Mouse (Mus musculus): ENCODE data around the gene Pikfyve. TPM values are rescaled to one million over a fixed set of nuclear protein-coding genes. Genes with fewer than 3 reads are reported as not detected.

The Pikfyve gene
- total RNA-seq, 1 experiment, result 30.4 TPM

GRCm38 (mm10) chr1:65193226-65193625, 6.7 kb downstream of the Pikfyve start:
- DNase-seq (ENCODE audit: low read depth, low spot score), result no peak
- Histone ChIP-seq H3K36me3 (ENCODE audit: control insufficient read depth, insufficient read depth, low read length, poor library complexity, severe bottlenecking) (peaks cover 6% of the 10 kb centered on the region), H3K4me3 (ENCODE audit: insufficient read depth in 1 of 2, low read depth in 1 of 2, low read length in 2 of 2, poor library complexity in 1 of 2, severe bottlenecking in 1 of 2) (no peak overlapping the region), H3K9me3 (ENCODE audit: control insufficient read depth, insufficient read depth, low read depth, low read length) (no peaks in the 10 kb centered on the region), H3K4me1 (ENCODE audit: control insufficient read depth in 2 of 2, insufficient read depth in 2 of 2, low read length in 2 of 2, poor library complexity in 1 of 2) (peaks cover 0 to 3% of the 10 kb centered on the region in 2 experiments; a peak in 2 of 4 replicates), H3K9ac (ENCODE audit: insufficient read depth, low read depth, low read length, poor library complexity, severe bottlenecking) (no peak overlapping the region), H3K27ac (ENCODE audit: insufficient read depth, low read depth, low read length, poor library complexity, severe bottlenecking) (no peak overlapping the region)
- TF ChIP-seq ZC3H11A (IDR thresholded peaks at IDR 0.05; ENCODE audit: borderline replicate concordance, low read depth, low read length), result no peak
- no peak for TF ChIP-seq HCFC1 (IDR thresholded peaks at IDR 0.05; ENCODE audit: borderline replicate concordance, insufficient read depth, low read length)
- TF ChIP-seq ZNF384 (IDR thresholded peaks at IDR 0.05; ENCODE audit: low read depth, low read length), result no peak
- no peak for TF ChIP-seq CHD2 (IDR thresholded peaks at IDR 0.05; ENCODE audit: low read depth, low read length)
- TF ChIP-seq MAFK (IDR thresholded peaks at IDR 0.05; ENCODE audit: insufficient read depth, low read depth, low read length), result no peak
- in situ Hi-C loops (cut with MboI; ENCODE audit: low sequenced_read_pairs in 2 of 2, unreplicated experiment in 2 of 2), result no loop called here

- H3K9me3 ChIP-seq (ENCODE audit: control insufficient read depth, insufficient read depth, low read depth, low read length), result no peaks in the 10 kb centered on the region
- TF ChIP-seq MAFK (IDR thresholded peaks at IDR 0.05; ENCODE audit: insufficient read depth, low read depth, low read length) (no peak), HCFC1 (IDR thresholded peaks at IDR 0.05; ENCODE audit: borderline replicate concordance, insufficient read depth, low read length) (no peak), CHD2 (IDR thresholded peaks at IDR 0.05; ENCODE audit: low read depth, low read length) (no peak), ZNF384 (IDR thresholded peaks at IDR 0.05; ENCODE audit: low read depth, low read length) (no peak), ZC3H11A (IDR thresholded peaks at IDR 0.05; ENCODE audit: borderline replicate concordance, low read depth, low read length) (no peak)
- no peak for DNase-seq (ENCODE audit: low read depth, low spot score)
- in situ Hi-C loops (cut with MboI; ENCODE audit: low sequenced_read_pairs in 2 of 2, unreplicated experiment in 2 of 2), result no loop called here
- no peak overlapping the region for H3K27ac ChIP-seq (ENCODE audit: insufficient read depth, low read depth, low read length, poor library complexity, severe bottlenecking)
- no peaks in the 10 kb centered on the region; the same call in 1 of the 2 replicates for H3K36me3 ChIP-seq (ENCODE audit: control insufficient read depth, insufficient read depth, low read length, poor library complexity, severe bottlenecking)
- H3K4me1 ChIP-seq (ENCODE audit: control insufficient read depth in 2 of 2, insufficient read depth in 2 of 2, low read length in 2 of 2, poor library complexity in 1 of 2), result no peaks in the 10 kb centered on the region
- H3K4me3 ChIP-seq (ENCODE audit: insufficient read depth in 1 of 2, low read depth in 1 of 2, low read length in 2 of 2, poor library complexity in 1 of 2, severe bottlenecking in 1 of 2), result no peak overlapping the region
- no peak overlapping the region for H3K9ac ChIP-seq (ENCODE audit: insufficient read depth, low read depth, low read length, poor library complexity, severe bottlenecking)
Observed at GRCm38 (mm10) chr1:65198425-65198824, 11.9 kb downstream of the Pikfyve start.

GRCm38 (mm10) chr1:65198861-65199260, 12.4 kb downstream of the Pikfyve start:
- no peaks in the 10 kb centered on the region for H3K9me3 ChIP-seq (ENCODE audit: control insufficient read depth, insufficient read depth, low read depth, low read length)
- H3K9ac ChIP-seq (ENCODE audit: insufficient read depth, low read depth, low read length, poor library complexity, severe bottlenecking), result no peak overlapping the region
- TF ChIP-seq CHD2 (IDR thresholded peaks at IDR 0.05; ENCODE audit: low read depth, low read length), result no peak
- no peak for TF ChIP-seq ZNF384 (IDR thresholded peaks at IDR 0.05; ENCODE audit: low read depth, low read length)
- no peak for TF ChIP-seq ZC3H11A (IDR thresholded peaks at IDR 0.05; ENCODE audit: borderline replicate concordance, low read depth, low read length)
- TF ChIP-seq MAFK (IDR thresholded peaks at IDR 0.05; ENCODE audit: insufficient read depth, low read depth, low read length), result no peak
- TF ChIP-seq HCFC1 (IDR thresholded peaks at IDR 0.05; ENCODE audit: borderline replicate concordance, insufficient read depth, low read length), result no peak
- peaks cover under 1% of the 10 kb centered on the region; the same call in 1 of the 2 replicates for H3K36me3 ChIP-seq (ENCODE audit: control insufficient read depth, insufficient read depth, low read length, poor library complexity, severe bottlenecking)
- H3K4me1 ChIP-seq (ENCODE audit: control insufficient read depth in 2 of 2, insufficient read depth in 2 of 2, low read length in 2 of 2, poor library complexity in 1 of 2), result no peaks in the 10 kb centered on the region
- in situ Hi-C loops (cut with MboI; ENCODE audit: low sequenced_read_pairs in 2 of 2, unreplicated experiment in 2 of 2), result no loop called here
- no peak overlapping the region for H3K27ac ChIP-seq (ENCODE audit: insufficient read depth, low read depth, low read length, poor library complexity, severe bottlenecking)
- no peak for DNase-seq (ENCODE audit: low read depth, low spot score)
- H3K4me3 ChIP-seq (ENCODE audit: insufficient read depth in 1 of 2, low read depth in 1 of 2, low read length in 2 of 2, poor library complexity in 1 of 2, severe bottlenecking in 1 of 2), result no peak overlapping the region

GRCm38 (mm10) chr1:65204299-65204698, 17.8 kb downstream of the Pikfyve start:
- TF ChIP-seq MAFK (IDR thresholded peaks at IDR 0.05; ENCODE audit: insufficient read depth, low read depth, low read length) (no peak), ZNF384 (IDR thresholded peaks at IDR 0.05; ENCODE audit: low read depth, low read length) (no peak), ZC3H11A (IDR thresholded peaks at IDR 0.05; ENCODE audit: borderline replicate concordance, low read depth, low read length) (no peak), HCFC1 (IDR thresholded peaks at IDR 0.05; ENCODE audit: borderline replicate concordance, insufficient read depth, low read length) (no peak), CHD2 (IDR thresholded peaks at IDR 0.05; ENCODE audit: low read depth, low read length) (no peak)
- H3K27ac ChIP-seq (ENCODE audit: insufficient read depth, low read depth, low read length, poor library complexity, severe bottlenecking), result no peak overlapping the region
- no peak for DNase-seq (ENCODE audit: low read depth, low spot score)
- no peaks in the 10 kb centered on the region for H3K9me3 ChIP-seq (ENCODE audit: control insufficient read depth, insufficient read depth, low read depth, low read length)
- in situ Hi-C loops (cut with MboI; ENCODE audit: low sequenced_read_pairs in 2 of 2, unreplicated experiment in 2 of 2), result no loop called here
- no peak overlapping the region for H3K4me3 ChIP-seq (ENCODE audit: insufficient read depth in 1 of 2, low read depth in 1 of 2, low read length in 2 of 2, poor library complexity in 1 of 2, severe bottlenecking in 1 of 2)
- no peak overlapping the region for H3K9ac ChIP-seq (ENCODE audit: insufficient read depth, low read depth, low read length, poor library complexity, severe bottlenecking)
- H3K36me3 ChIP-seq (ENCODE audit: control insufficient read depth, insufficient read depth, low read length, poor library complexity, severe bottlenecking), result peaks cover 8% of the 10 kb centered on the region
- H3K4me1 ChIP-seq (ENCODE audit: control insufficient read depth in 2 of 2, insufficient read depth in 2 of 2, low read length in 2 of 2, poor library complexity in 1 of 2), result no peaks in the 10 kb centered on the region

DNA sequence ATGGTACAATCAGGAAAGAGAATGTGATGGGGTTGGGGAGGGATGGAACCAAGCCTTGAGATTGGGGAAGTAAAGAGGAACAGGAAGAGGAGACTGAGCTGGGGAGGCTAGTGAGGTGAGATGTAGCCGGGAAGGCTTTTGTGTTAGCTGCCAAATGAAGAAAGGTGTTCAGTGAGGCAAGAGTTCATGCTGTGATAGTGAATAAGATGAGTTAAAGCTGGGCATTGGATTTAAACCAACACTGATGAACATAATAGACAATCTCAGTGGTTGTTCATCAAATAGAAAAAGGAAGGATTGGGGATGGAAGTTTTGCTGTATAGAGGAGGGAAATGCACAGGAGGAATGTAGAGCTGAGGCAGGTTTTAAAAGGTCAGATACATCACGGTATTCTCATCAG, 26.7 kb downstream of the Pikfyve start:
- H3K9ac ChIP-seq (ENCODE audit: insufficient read depth, low read depth, low read length, poor library complexity, severe bottlenecking), result no peak overlapping the region
- H3K4me1 ChIP-seq (ENCODE audit: control insufficient read depth in 2 of 2, insufficient read depth in 2 of 2, low read length in 2 of 2, poor library complexity in 1 of 2), result no peaks in the 10 kb centered on the region; a peak in 1 of 4 replicates
- H3K27ac ChIP-seq (ENCODE audit: insufficient read depth, low read depth, low read length, poor library complexity, severe bottlenecking), result no peak overlapping the region
- no peak overlapping the region for H3K4me3 ChIP-seq (ENCODE audit: insufficient read depth in 1 of 2, low read depth in 1 of 2, low read length in 2 of 2, poor library complexity in 1 of 2, severe bottlenecking in 1 of 2)
- H3K36me3 ChIP-seq (ENCODE audit: control insufficient read depth, insufficient read depth, low read length, poor library complexity, severe bottlenecking), result peaks cover 2% of the 10 kb centered on the region; the same call in 1 of the 2 replicates
- DNase-seq (ENCODE audit: low read depth, low spot score), result no peak
- no peaks in the 10 kb centered on the region for H3K9me3 ChIP-seq (ENCODE audit: control insufficient read depth, insufficient read depth, low read depth, low read length)
- in situ Hi-C loops (cut with MboI; ENCODE audit: low sequenced_read_pairs in 2 of 2, unreplicated experiment in 2 of 2), result no loop called here
- TF ChIP-seq ZC3H11A (IDR thresholded peaks at IDR 0.05; ENCODE audit: borderline replicate concordance, low read depth, low read length) (no peak), HCFC1 (IDR thresholded peaks at IDR 0.05; ENCODE audit: borderline replicate concordance, insufficient read depth, low read length) (no peak), CHD2 (IDR thresholded peaks at IDR 0.05; ENCODE audit: low read depth, low read length) (no peak), ZNF384 (IDR thresholded peaks at IDR 0.05; ENCODE audit: low read depth, low read length) (no peak), MAFK (IDR thresholded peaks at IDR 0.05; ENCODE audit: insufficient read depth, low read depth, low read length) (no peak)

Data from ES-E14 (cell line).